Mouse (Mus musculus): ENCODE results near the gene Repin1.
A peak's percentile ranks its signal among the peaks of the same experiment; 100 is the strongest.

The Repin1 gene

GRCm38 (mm10) chr6:48593158-48594042 lies at the start of gene Repin1, which contains the start of gene Gm44965:
Gene Repin1 (plus strand): TSS chr6:48593883.
Gene Gm44965 (plus strand): TSS chr6:48593941.
- DNase-seq (ENCODE audit: low read depth), result peak; percentile 61

GRCm38 (mm10) chr6:48545251-48545650 lies 48.4 kb upstream of the Repin1 start:
- no peak for DNase-seq (ENCODE audit: low read depth)

GRCm38 (mm10) chr6:48546271-48546670 lies 47.4 kb upstream of the Repin1 start:
- no peak for DNase-seq (ENCODE audit: low read depth)

GRCm38 (mm10) chr6:48546858-48547257 lies 46.8 kb upstream of the Repin1 start:
- peak; percentile 59 for DNase-seq (ENCODE audit: low read depth)

- no peak for DNase-seq (ENCODE audit: low read depth)
These were observed 45.4 kb upstream of the Repin1 start for GRCm38 (mm10) chr6:48548314-48548713.

GRCm38 (mm10) chr6:48552918-48553317 lies 40.8 kb upstream of the Repin1 start:
- no peak for DNase-seq (ENCODE audit: low read depth)

- DNase-seq (ENCODE audit: low read depth), result no peak
These were observed 39.9 kb upstream of the Repin1 start for GRCm38 (mm10) chr6:48553819-48554218.

GRCm38 (mm10) chr6:48554280-48555103 lies 39.2 kb upstream of the Repin1 start, which contains the start of gene Lrrc61:
Gene Lrrc61 (plus strand): TSS chr6:48554796.
- DNase-seq (ENCODE audit: low read depth), result peak; percentile 86

- no peak for DNase-seq (ENCODE audit: low read depth)
These were observed 38.4 kb upstream of the Repin1 start for GRCm38 (mm10) chr6:48555104-48555890.

- no peak for DNase-seq (ENCODE audit: low read depth)
These were observed 37.7 kb upstream of the Repin1 start for GRCm38 (mm10) chr6:48555956-48556355.

GRCm38 (mm10) chr6:48565693-48566310 lies 27.9 kb upstream of the Repin1 start:
- no peak for DNase-seq (ENCODE audit: low read depth)

GRCm38 (mm10) chr6:48566312-48566711 lies 27.4 kb upstream of the Repin1 start:
- DNase-seq (ENCODE audit: low read depth), result no peak

- no peak for DNase-seq (ENCODE audit: low read depth)
These were observed 25.4 kb upstream of the Repin1 start for GRCm38 (mm10) chr6:48568036-48568984.

GRCm38 (mm10) chr6:48569065-48569807 lies 24.4 kb upstream of the Repin1 start:
- no peak for DNase-seq (ENCODE audit: low read depth)

- DNase-seq (ENCODE audit: low read depth), result no peak
These were observed 21.7 kb upstream of the Repin1 start for GRCm38 (mm10) chr6:48572014-48572413.

GRCm38 (mm10) chr6:48572572-48573061 lies 21.1 kb upstream of the Repin1 start, which contains the start of gene Rarres2:
Gene Rarres2 (minus strand): TSS chr6:48572789.
- DNase-seq (ENCODE audit: low read depth), result no peak

- DNase-seq (ENCODE audit: low read depth), result no peak
These were observed 20.4 kb upstream of the Repin1 start for GRCm38 (mm10) chr6:48573280-48573679.

- no peak for DNase-seq (ENCODE audit: low read depth)
These were observed 19.7 kb upstream of the Repin1 start for GRCm38 (mm10) chr6:48573981-48574380.

- no peak for DNase-seq (ENCODE audit: low read depth)
These were observed 14.9 kb upstream of the Repin1 start for GRCm38 (mm10) chr6:48578736-48579135.

All from fibroblast of lung, adult 2 months (primary cell).